Mouse (Mus musculus): ENCODE data around the gene Rprd1b. TPM values are rescaled to one million over a fixed set of nuclear protein-coding genes. Genes with fewer than 3 reads are reported as not detected.
A peak's percentile ranks its signal among the peaks of the same experiment; 100 is the strongest.

Gene Rprd1b
- polyA plus RNA-seq, 1 experiment from 2014 or later, result 20.1 TPM

DNA sequence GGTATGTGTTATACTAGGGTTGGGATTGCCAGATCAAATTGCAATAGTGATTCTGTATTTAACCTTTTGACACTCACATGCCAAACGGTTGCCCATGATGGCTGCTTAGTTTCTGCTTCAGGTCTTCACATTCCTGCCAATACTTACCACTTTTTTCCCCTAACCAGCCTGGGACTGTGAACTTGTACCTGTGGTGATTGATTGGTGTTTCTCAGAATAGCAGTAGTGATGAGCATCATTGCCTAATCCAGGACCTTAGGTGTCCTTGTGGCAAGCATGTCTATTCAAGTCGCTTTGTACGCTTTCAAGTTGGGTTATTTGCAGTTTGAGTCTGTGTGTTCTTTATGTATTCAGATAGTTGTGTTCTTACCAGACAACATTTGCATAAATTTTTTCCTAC lies 34.7 kb downstream of the Rprd1b start:
- no peak for DNase-seq (ENCODE audit: low read depth, low spot score)
- in situ Hi-C loops (cut with MboI; ENCODE audit: low pct_unique_long_range_greater_than_20kb), result loop anchor here (10.0 kb wide), 1 partner anchor 202 kb away; no protein-coding TSS in a partner anchor
- CTCF ChIA-PET, result interaction anchor here (1.2 to 1.8 kb wide), 3 partner anchors 18 to 197 kb away, joined by 3 to 5 read pairs (median 3); no protein-coding TSS in a partner anchor
- POLR2A ChIA-PET, result interaction anchor here (1.1 kb wide), 1 partner anchor 10 kb away, joined by 5 read pairs; no protein-coding TSS in a partner anchor
- no peaks in the 10 kb centered on the region for H3K27me3 ChIP-seq
- TF ChIP-seq CTCF (IDR thresholded peaks at IDR 0.05), result no peak
- no peak for ATAC-seq

DNA sequence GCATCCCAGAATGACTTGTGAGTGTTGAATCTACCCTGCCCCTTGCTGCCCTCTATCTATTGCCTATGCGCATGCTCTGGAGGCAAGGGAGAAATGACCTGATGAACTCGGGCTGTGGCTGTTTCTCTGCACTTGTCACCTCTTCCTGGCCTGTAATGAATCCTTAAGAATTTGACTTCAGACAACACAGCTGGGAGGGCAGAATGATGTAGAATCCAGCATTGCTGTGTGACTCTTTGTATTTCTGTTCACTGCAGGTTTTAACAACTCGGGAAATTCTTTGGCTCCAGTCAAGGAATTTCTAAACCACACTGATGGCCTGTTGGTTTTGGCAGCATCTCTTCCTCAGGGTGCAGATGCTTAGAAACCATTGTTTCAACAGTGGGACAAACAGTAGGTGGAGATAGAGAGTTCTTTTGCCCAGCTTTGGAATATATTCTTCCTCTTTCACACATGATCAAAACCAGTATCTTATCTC lies 36.3 kb downstream of the Rprd1b start:
- ATAC-seq (peak; percentile 87), DNase-seq (ENCODE audit: low read depth, low spot score) (peak; percentile 57)
- POLR2A ChIA-PET, result interaction anchor here (0.9 kb wide), 2 partner anchors 13 to 25 kb away, joined by 3 read pairs; no protein-coding TSS in a partner anchor
- TF ChIP-seq CTCF (IDR thresholded peaks at IDR 0.05), result peak; percentile 78
- no peaks in the 10 kb centered on the region for H3K27me3 ChIP-seq
- in situ Hi-C loops (cut with MboI; ENCODE audit: low pct_unique_long_range_greater_than_20kb), result loop anchor here (5.0 to 10.0 kb wide), 2 partner anchors 78 to 200 kb away; no protein-coding TSS in a partner anchor
- CTCF ChIA-PET, result interaction anchor here (0.8 to 1.8 kb wide), 13 partner anchors 10 to 280 kb away, joined by 3 to 7 read pairs (median 3); no protein-coding TSS in a partner anchor

DNA sequence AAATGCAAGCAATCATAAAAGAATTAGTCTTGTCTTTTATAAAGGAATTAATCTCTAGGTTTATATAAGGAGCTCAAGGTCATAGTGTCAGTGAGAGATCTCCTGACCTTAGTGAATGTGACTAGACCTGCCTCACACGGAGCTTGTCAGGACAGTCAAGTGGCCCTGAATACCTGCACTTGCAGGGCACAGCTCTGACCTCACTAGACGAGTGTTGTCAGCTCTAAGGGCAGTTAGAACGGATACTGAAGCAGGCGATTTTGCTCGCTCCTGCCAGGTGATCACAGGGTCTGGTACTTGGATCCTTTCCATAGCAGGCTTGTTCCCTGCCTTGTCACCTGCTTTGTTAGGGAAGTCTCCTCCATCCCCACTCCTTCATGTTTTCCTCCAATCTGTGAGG lies 36.8 kb downstream of the Rprd1b start:
- in situ Hi-C loops (cut with MboI; ENCODE audit: low pct_unique_long_range_greater_than_20kb), result loop anchor here (5.0 to 10.0 kb wide), 2 partner anchors 77 to 200 kb away; no protein-coding TSS in a partner anchor
- ChIA-PET POLR2A (interaction anchor here (0.9 kb wide), 2 partner anchors 12 to 25 kb away, joined by 3 read pairs; no protein-coding TSS in a partner anchor), CTCF (interaction anchor here (0.7 to 1.8 kb wide), 13 partner anchors 10 to 280 kb away, joined by 3 to 7 read pairs (median 3); no protein-coding TSS in a partner anchor)
- DNase-seq (ENCODE audit: low read depth, low spot score), result no peak
- no peak for TF ChIP-seq CTCF (IDR thresholded peaks at IDR 0.05)
- no peaks in the 10 kb centered on the region for H3K27me3 ChIP-seq
- ATAC-seq, result no peak

DNA sequence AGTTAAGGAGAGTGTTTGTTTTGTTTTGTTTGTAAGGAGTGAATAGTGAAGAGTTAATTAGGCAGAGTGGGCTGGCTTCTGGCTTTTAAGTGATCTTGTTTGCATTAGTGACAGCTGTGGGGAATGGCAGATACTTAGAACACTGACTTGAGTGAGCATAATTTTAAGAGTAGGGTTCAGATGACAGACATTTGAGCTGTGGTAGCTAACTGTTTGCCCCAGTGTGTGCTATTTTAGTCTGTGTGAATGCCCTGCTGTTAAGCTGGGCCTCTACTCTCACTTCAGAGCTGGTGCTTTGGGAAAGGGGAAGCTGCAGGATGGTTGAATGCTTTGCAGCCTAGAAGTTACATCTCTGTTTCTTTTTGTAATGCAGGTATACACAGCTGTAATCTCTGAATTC lies 38.2 kb downstream of the Rprd1b start:
- no peak for TF ChIP-seq CTCF (IDR thresholded peaks at IDR 0.05)
- DNase-seq (ENCODE audit: low read depth, low spot score) (no peak), ATAC-seq (no peak)
- H3K27me3 ChIP-seq, result no peaks in the 10 kb centered on the region
- ChIA-PET POLR2A (no interaction called here), CTCF (interaction anchor here (1.2 kb wide), 2 partner anchors 79 to 129 kb away, joined by 3 read pairs; no protein-coding TSS in a partner anchor)
- in situ Hi-C loops (cut with MboI; ENCODE audit: low pct_unique_long_range_greater_than_20kb), result loop anchor here (5.0 to 10.0 kb wide), 2 partner anchors 76 to 198 kb away; no protein-coding TSS in a partner anchor

DNA sequence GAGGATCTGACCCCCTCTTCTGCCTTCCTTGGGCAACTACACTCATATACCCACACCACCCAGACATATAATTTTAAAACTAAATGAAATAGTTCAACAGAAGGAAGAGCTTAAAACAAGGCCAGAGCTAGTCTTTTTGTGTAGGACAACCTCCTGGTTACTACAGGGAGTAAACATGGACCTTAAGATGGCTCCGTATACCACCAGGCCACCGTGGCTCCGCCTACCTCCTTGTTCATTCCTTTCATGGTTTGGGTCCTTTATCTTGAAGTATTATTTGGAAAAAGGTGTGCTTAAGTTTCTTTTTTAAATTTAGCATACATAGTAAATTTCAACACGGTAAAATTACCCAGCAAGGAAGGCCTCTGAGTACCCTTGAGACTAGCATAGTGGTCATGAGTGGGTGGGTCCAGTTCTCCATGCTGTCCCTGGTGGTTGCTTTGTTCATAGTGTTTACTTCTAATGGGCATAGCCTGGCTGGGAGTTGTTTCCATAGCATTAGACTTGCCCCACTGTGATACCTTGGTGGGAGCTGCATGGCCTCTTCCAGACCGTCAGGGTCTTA lies 39.0 kb downstream of the Rprd1b start:
- in situ Hi-C loops (cut with MboI; ENCODE audit: low pct_unique_long_range_greater_than_20kb), result loop anchor here (5.0 to 10.0 kb wide), 2 partner anchors 75 to 197 kb away; no protein-coding TSS in a partner anchor
- no peak for TF ChIP-seq CTCF (IDR thresholded peaks at IDR 0.05)
- ChIA-PET POLR2A (no interaction called here), CTCF (interaction anchor here (0.6 to 1.2 kb wide), 4 partner anchors 78 to 128 kb away, joined by 3 read pairs; no protein-coding TSS in a partner anchor)
- ATAC-seq (no peak), DNase-seq (ENCODE audit: low read depth, low spot score) (no peak)
- H3K27me3 ChIP-seq, result no peaks in the 10 kb centered on the region

DNA sequence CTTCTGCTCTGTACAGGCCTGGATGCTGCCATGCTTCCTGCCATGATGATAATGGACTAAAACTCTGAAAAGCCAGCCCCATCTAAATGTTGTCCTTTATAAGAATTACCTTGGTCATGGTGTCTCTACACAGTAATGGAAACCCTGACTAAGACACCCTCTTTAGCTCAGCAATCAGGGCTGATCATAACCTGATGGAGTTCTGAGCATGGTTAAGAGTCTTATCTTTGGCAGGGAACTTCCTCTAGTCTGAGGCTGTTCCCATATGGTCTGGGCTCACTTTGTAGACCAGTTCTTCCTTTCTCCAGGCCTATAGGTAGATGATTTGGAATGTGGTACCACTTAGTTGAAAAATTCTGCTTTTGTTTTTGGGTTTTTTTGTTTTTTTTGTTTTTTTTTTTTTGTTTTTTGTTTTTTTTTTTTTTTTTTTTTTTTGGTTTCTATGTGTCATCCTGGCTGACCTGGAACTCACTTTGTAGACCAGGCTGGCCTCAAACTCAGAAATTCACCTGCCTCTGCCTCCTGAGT lies 40.2 kb downstream of the Rprd1b start:
- TF ChIP-seq CTCF (IDR thresholded peaks at IDR 0.05), result no peak
- in situ Hi-C loops (cut with MboI; ENCODE audit: low pct_unique_long_range_greater_than_20kb), result loop anchor here (5.0 to 10.0 kb wide), 2 partner anchors 74 to 196 kb away; no protein-coding TSS in a partner anchor
- POLR2A ChIA-PET, result no interaction called here
- no peaks in the 10 kb centered on the region for H3K27me3 ChIP-seq
- CTCF ChIA-PET, result interaction anchor here (1.2 kb wide), 1 partner anchor 126 kb away, joined by 3 read pairs; no protein-coding TSS in a partner anchor
- DNase-seq (ENCODE audit: low read depth, low spot score) (no peak), ATAC-seq (no peak)

DNA sequence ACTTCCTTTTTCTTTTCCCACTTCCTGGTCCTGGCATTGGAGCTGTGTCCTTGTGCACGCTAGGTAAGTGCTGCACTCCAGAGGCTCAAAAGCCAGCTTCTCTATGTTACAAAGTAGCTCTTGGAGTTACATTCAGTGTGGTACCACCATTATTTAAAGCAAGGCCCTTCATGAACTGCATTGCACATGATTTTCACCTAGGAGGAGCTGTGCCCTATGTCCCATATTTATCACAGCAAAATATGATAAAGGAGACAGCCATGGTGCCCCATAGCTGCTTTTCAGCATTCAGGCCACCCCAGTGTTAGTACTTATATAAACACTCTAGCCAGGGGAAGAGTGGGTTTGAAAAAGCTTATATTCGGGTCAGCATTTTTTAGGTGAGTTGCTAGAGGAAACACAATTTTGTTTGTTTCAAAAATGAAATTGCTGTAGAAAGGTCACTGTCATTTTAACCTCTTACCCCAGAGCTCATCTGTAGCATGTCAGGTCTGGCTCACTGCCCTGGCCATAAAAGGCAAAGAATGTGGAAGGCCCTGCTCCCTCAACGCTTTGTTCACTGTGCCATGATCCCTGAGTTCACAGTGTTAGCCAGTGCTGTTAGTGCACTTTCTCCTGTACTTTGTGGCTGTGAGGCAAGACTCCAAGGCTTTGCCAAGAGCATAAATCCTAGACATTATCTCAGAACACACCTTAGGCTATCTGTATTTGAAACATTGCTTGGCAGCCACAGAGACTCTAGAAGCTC lies 42.8 kb downstream of the Rprd1b start:
- POLR2A ChIA-PET, result interaction anchor here (0.7 kb wide), 1 partner anchor 9 kb away, joined by 10 read pairs; no protein-coding TSS in a partner anchor
- H3K27me3 ChIP-seq, result no peaks in the 10 kb centered on the region
- peak; percentile 29 for TF ChIP-seq CTCF (IDR thresholded peaks at IDR 0.05)
- in situ Hi-C loops (cut with MboI; ENCODE audit: low pct_unique_long_range_greater_than_20kb), result no loop called here
- CTCF ChIA-PET, result interaction anchor here (1.1 to 1.4 kb wide), 5 partner anchors 9 to 48 kb away, joined by 3 to 5 read pairs (median 3); no protein-coding TSS in a partner anchor
- peak; percentile 39 for ATAC-seq
- DNase-seq (ENCODE audit: low read depth, low spot score), result no peak

DNA sequence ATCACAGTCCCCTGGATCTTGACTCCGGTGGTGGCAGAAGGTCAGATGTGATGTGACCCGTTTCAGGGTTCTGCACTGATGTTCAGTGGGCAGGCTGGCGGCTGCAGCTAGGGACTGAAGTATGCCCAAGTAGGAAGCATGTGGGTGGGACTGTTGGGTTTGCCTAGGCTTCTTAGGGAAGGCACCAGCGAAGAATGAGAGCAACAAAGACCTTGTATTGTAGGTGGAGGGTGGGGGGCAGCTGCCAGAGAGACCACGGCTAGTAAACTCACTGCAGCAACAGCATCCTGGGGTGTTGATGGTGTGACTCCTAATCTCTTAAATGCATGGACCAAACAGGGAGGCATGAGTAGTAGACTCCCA lies 43.3 kb downstream of the Rprd1b start:
- in situ Hi-C loops (cut with MboI; ENCODE audit: low pct_unique_long_range_greater_than_20kb), result no loop called here

DNA sequence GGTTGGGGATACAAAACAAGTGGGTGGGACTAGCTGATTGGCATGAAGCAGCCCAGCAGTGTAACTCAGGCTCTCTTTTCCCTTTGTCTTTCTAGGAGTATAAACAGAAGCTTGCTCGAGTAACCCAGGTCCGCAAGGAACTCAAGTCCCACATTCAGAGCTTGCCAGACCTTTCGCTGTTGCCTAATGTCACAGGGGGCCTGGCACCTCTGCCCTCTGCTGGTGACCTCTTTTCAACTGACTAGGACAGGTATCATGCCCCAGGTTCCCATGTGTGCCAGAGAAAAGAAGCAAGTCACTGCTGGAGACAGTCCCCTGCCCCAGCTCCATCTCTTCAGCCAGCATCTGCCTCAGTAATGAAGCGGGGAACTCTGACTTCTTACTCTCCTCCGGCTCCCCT lies 46.5 kb downstream of the Rprd1b start:
- in situ Hi-C loops (cut with MboI; ENCODE audit: low pct_unique_long_range_greater_than_20kb), result no loop called here
- ChIA-PET POLR2A (no interaction called here), CTCF (interaction anchor here (1.0 to 1.4 kb wide), 2 partner anchors 10 to 16 kb away, joined by 4 to 5 read pairs; no protein-coding TSS in a partner anchor)
- TF ChIP-seq CTCF (IDR thresholded peaks at IDR 0.05), result no peak
- DNase-seq (ENCODE audit: low read depth, low spot score), result no peak
- no peaks in the 10 kb centered on the region for H3K27me3 ChIP-seq
- ATAC-seq, result no peak

More for the DNA sequence above, 43.3 kb downstream of the Rprd1b start:
- ATAC-seq (no peak), DNase-seq (ENCODE audit: low read depth, low spot score) (no peak)
- no peak for TF ChIP-seq CTCF (IDR thresholded peaks at IDR 0.05)
- no peaks in the 10 kb centered on the region for H3K27me3 ChIP-seq
- ChIA-PET CTCF (interaction anchor here (1.1 to 1.4 kb wide), 4 partner anchors 10 to 49 kb away, joined by 3 to 5 read pairs (median 4); no protein-coding TSS in a partner anchor), POLR2A (interaction anchor here (0.7 kb wide), 1 partner anchor 8 kb away, joined by 10 read pairs; no protein-coding TSS in a partner anchor)

DNA sequence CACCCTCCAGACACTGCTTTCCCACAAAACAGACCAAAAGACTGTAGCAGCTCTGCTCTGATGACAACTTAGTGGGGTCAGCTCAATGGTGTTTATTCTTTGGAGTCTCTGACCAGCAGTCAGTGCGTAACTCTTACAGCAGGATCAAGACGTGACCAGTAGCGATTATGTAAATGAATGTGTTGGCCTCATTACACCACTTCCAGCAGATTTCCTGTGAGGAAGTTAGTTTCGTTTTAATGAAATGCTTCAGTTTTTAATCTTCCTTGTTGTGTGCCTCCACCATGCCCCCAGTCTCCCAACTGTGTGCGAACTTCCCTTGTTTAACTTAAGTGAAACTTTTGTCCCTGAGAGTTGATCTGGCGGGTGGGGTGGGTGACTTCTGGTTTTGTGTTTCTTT lies 48.4 kb downstream of the Rprd1b start:
- ChIA-PET POLR2A (interaction anchor here (1.1 to 1.4 kb wide), 2 partner anchors 12 to 16 kb away, joined by 3 read pairs; no protein-coding TSS in a partner anchor), CTCF (no interaction called here)
- ATAC-seq (no peak), DNase-seq (ENCODE audit: low read depth, low spot score) (no peak)
- in situ Hi-C loops (cut with MboI; ENCODE audit: low pct_unique_long_range_greater_than_20kb), result no loop called here
- TF ChIP-seq CTCF (IDR thresholded peaks at IDR 0.05), result no peak
- H3K27me3 ChIP-seq, result no peaks in the 10 kb centered on the region
